In the genomic region with DNA sequence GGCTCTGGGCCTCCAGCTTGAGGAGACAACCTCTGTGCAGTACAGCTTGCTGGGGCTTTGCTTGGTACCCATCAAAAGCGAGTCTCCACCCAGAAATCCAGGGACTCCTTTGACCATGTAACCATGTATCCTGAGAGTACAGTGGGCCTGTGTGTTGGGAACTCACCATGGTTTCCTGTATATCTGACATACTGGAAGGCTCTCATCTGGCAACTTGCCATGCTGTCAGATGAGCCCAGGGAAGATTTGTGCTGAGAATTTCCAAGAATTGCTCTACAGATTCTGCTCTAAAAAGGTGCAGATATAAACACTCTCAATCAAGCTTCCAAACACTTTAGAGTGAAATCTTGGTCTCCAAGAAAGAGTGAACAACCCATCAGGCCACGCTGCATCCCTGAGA, we compare ENCODE assay signal across 16 mouse cellular contexts. TPM values are rescaled to one million over a fixed set of nuclear protein-coding genes. Genes with fewer than 3 reads are reported as not detected.
"Had no signal": no experiment of that assay in that cellular context is flagged by ENCODE, and none has a peak within 500 bp of the region (broad histone marks: within the 10 kb centered on the region; RNA-seq: fewer than 3 reads in every experiment).

No protein-coding gene starts in this region.

- H3K4me2 ChIP-seq: kidney, embryonic 15.5 days; limb, embryonic 13.5 days; midbrain, embryonic 11.5 days; midbrain, embryonic 15.5 days; neural tube, embryonic 12.5 days; stomach, embryonic 15.5 days had no signal

- ATAC-seq: lung, postnatal 0 days; midbrain, embryonic 15.5 days had no signal

- DNase-seq: kidney, adult 11 months; left cerebral cortex, postnatal 4 days; lung, adult 18-20 months; lung, postnatal 4 days; thymus, postnatal 36 days had no signal

- H3K27ac ChIP-seq: kidney, embryonic 15.5 days; limb, embryonic 13.5 days; liver, embryonic 14.5 days; midbrain, embryonic 15.5 days; neural tube, embryonic 12.5 days; stomach, embryonic 15.5 days had no signal

- H3K9ac ChIP-seq: kidney, embryonic 15.5 days; limb, embryonic 13.5 days; liver, embryonic 14.5 days; midbrain, embryonic 15.5 days; neural tube, embryonic 12.5 days; stomach, embryonic 15.5 days had no signal

- H3K4me3 ChIP-seq: kidney, embryonic 15.5 days; limb, embryonic 13.5 days; megakaryocyte, embryonic 14.5 days; midbrain, embryonic 15.5 days; neural tube, embryonic 12.5 days; stomach, embryonic 15.5 days had no signal

- H3K9me3 ChIP-seq: kidney, embryonic 15.5 days; limb, embryonic 13.5 days; midbrain, embryonic 15.5 days; neural tube, embryonic 12.5 days; stomach, embryonic 15.5 days had no signal

- H3K4me1 ChIP-seq: limb, embryonic 13.5 days; megakaryocyte, embryonic 14.5 days; neural tube, embryonic 12.5 days; stomach, embryonic 15.5 days had no signal

- H3K36me3 ChIP-seq: kidney, embryonic 15.5 days; limb, embryonic 13.5 days; midbrain, embryonic 15.5 days; neural tube, embryonic 12.5 days; stomach, embryonic 15.5 days had no signal

- H3K27me3 ChIP-seq: kidney, embryonic 15.5 days; limb, embryonic 13.5 days; midbrain, embryonic 15.5 days; neural tube, embryonic 12.5 days; stomach, embryonic 15.5 days had no signal

RNA-seq across cellular contexts. Expression of gene Adgra1, which starts 56.7 kb away (rescaled TPM):
- polyA plus RNA-seq: liver, adult 2 months; liver, embryonic 14.5 days; thymus, postnatal 0 days had no signal
